Mouse (Mus musculus) induced T-regulatory cell, adult 2 months (primary cell): ENCODE measurements around the gene 5730455P16Rik.
"Not testable (repeated sequence)": the region's sequence is repeated elsewhere in the genome, so short reads cannot be mapped to it uniquely, and the experiment has no call there.

Experiments used
- DNase-seq: peaks from one replicate; pipeline ENCODE4 v3.0.0-alpha.2; 2012; ENCODE audit warnings: low read depth

Gene 5730455P16Rik

GRCm38 (mm10) chr11:80379184-80379583 lies 1.4 kb upstream of the 5730455P16Rik start:
- not testable (repeated sequence) for DNase-seq

- not testable (repeated sequence) for DNase-seq
Observed at GRCm38 (mm10) chr11:80378452-80379068, 726 bp upstream of the 5730455P16Rik start.

- DNase-seq, result peak; percentile 67
Observed at GRCm38 (mm10) chr11:80376651-80377050, 1.2 kb downstream of the 5730455P16Rik start.

GRCm38 (mm10) chr11:80368949-80369348 lies 8.9 kb downstream of the 5730455P16Rik start:
- no peak for DNase-seq

- DNase-seq, result no peak
Observed at GRCm38 (mm10) chr11:80354832-80355231, 23.0 kb downstream of the 5730455P16Rik start.

- peak; percentile 88 for DNase-seq
Observed at GRCm38 (mm10) chr11:80351832-80352430, 25.9 kb downstream of the 5730455P16Rik start.

GRCm38 (mm10) chr11:80342482-80342881 lies 35.4 kb downstream of the 5730455P16Rik start:
- no peak for DNase-seq

- no peak for DNase-seq
Observed at GRCm38 (mm10) chr11:80336351-80336730, 41.5 kb downstream of the 5730455P16Rik start.

GRCm38 (mm10) chr11:80335609-80336350 lies 42.1 kb downstream of the 5730455P16Rik start:
- no peak for DNase-seq

- DNase-seq, result no peak
Observed at GRCm38 (mm10) chr11:80332709-80333400, 45.0 kb downstream of the 5730455P16Rik start.

- no peak for DNase-seq
Observed at GRCm38 (mm10) chr11:80324636-80325035, 53.2 kb downstream of the 5730455P16Rik start.

- peak; percentile 72 for DNase-seq
Observed at GRCm38 (mm10) chr11:80323255-80323654, 54.6 kb downstream of the 5730455P16Rik start.

- DNase-seq, result no peak
Observed at GRCm38 (mm10) chr11:80315743-80316639, 61.8 kb downstream of the 5730455P16Rik start.

GRCm38 (mm10) chr11:80313944-80314343 lies 63.9 kb downstream of the 5730455P16Rik start:
- no peak for DNase-seq

- DNase-seq, result no peak
Observed at GRCm38 (mm10) chr11:80313462-80313861, 64.4 kb downstream of the 5730455P16Rik start.

GRCm38 (mm10) chr11:80312565-80312964 lies 65.3 kb downstream of the 5730455P16Rik start:
- no peak for DNase-seq

GRCm38 (mm10) chr11:80312049-80312448 lies 65.8 kb downstream of the 5730455P16Rik start:
- no peak for DNase-seq

GRCm38 (mm10) chr11:80311271-80311670 lies 66.6 kb downstream of the 5730455P16Rik start:
- no peak for DNase-seq
